15 mouse cellular contexts compared by ENCODE assay signal in the genomic region with DNA sequence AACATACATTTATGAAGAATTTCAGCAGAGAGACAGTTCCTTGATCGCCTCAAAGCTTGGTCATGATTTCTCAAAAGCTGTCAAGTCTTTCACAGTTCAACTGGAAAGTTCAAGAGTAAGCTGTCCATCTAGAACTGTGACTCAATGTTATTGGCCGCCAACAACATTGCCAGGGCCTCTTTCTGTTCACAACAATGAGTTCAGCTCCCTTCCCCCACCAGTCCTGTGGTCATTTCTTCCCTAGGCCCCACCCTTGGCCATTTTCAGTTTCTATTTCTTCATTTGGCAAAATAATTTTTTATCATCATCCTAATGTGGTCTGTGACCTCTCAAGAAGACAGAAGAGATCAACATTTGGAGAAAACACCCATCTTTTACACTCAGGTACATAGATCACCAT. TPM values are rescaled to one million over a fixed set of nuclear protein-coding genes. Genes with fewer than 3 reads are reported as not detected.
DNase-seq lines count a peak whose midpoint lies in the region; ATAC-seq and TF ChIP-seq lines count a peak whose summit lies in the region.
"Had no signal": no experiment of that assay in that cellular context is flagged by ENCODE, and none has a peak within 500 bp of the region (broad histone marks: within the 10 kb centered on the region; RNA-seq: fewer than 3 reads in every experiment).

No protein-coding gene starts in this region.

- no peak for TF ChIP-seq POLR2A in small intestine, adult 2 months (IDR thresholded peaks at IDR 0.05; ENCODE audit: low read depth, low read length)

- peaks cover 19% of the 10 kb centered on the region; the same call in 1 of the 2 replicates for H3K4me1 ChIP-seq in small intestine, adult 2 months (ENCODE audit: control insufficient read depth, insufficient read depth, insufficient read length, low read length)
- H3K4me1 ChIP-seq: liver, embryonic 15.5 days had no signal

- H3K36me3 ChIP-seq in small intestine, adult 2 months (ENCODE audit: control insufficient read depth, insufficient read depth, low read length): 0 out of 2 replicates have a peak, but pooled peaks cover 3% of the 10 kb centered on the region
- H3K36me3 ChIP-seq: embryonic facial prominence, embryonic 13.5 days; limb, embryonic 13.5 days had no signal

- ATAC-seq in granulocyte monocyte progenitor cell, adult 5-6 weeks (replicated peaks; ENCODE audit: poor library complexity, severe bottlenecking): peak; percentile 43
- ATAC-seq: hindbrain, embryonic 16.5 days; midbrain, embryonic 16.5 days had no signal

- H3K27ac ChIP-seq in gastrocnemius, adult 2 months: peak overlapping the region; percentile 48; the same call in 1 of the 2 replicates
- H3K27ac ChIP-seq in small intestine, adult 2 months (ENCODE audit: insufficient read depth, low read depth, low read length): peak overlapping the region; percentile 82
- H3K27ac ChIP-seq: embryonic facial prominence, embryonic 13.5 days; limb, embryonic 13.5 days; liver, embryonic 15.5 days had no signal

- WGBS in small intestine, adult 2 months: 83% methylated on average over 2 of the region's 2 CpGs

- DNase-seq in gastrocnemius, adult 2 months: no peak
- DNase-seq in gastrocnemius, postnatal 14 days: no peak
- DNase-seq in lung, postnatal 10 days: peak; percentile 29
- no peak for DNase-seq in lung, postnatal 14 days
- no peak for DNase-seq in left cerebral cortex, postnatal 36 days (ENCODE audit: low spot score in 2 of 2)
- DNase-seq: cerebellum, adult 8-10 months; gastrocnemius, postnatal 25 days; kidney, postnatal 14 days had no signal

- intact Hi-C loops in gastrocnemius, adult 2 months (cut with DNase I): no loop called here
- intact Hi-C loops in gastrocnemius, postnatal 14 days (cut with DNase I; ENCODE audit: low total_unique reads): no loop called here
- intact Hi-C loops in left cerebral cortex, postnatal 36 days (cut with DNase I): no loop called here

- TF ChIP-seq CTCF in gastrocnemius, adult 2 months (IDR thresholded peaks at IDR 0.05): no peak
- no peak for TF ChIP-seq CTCF in small intestine, adult 2 months (IDR thresholded peaks at IDR 0.05; ENCODE audit: extremely low read depth, insufficient read length, insufficient replicate concordance, low read depth, low read length)

- no peak overlapping the region for H3K4me3 ChIP-seq in gastrocnemius, adult 2 months
- H3K4me3 ChIP-seq in small intestine, adult 2 months (ENCODE audit: low read depth, low read length): no peak overlapping the region
- H3K4me3 ChIP-seq: embryonic facial prominence, embryonic 13.5 days; limb, embryonic 13.5 days; liver, embryonic 15.5 days had no signal

- no peaks in the 10 kb centered on the region for H3K27me3 ChIP-seq in small intestine, adult 2 months (ENCODE audit: control insufficient read depth, insufficient read depth, low read length)
- H3K27me3 ChIP-seq: liver, embryonic 15.5 days had no signal

RNA-seq across cellular contexts. Expression of gene Il15, which starts 4.5 kb away (rescaled TPM):
- 10 to 100 TPM in 1 of 2 experiments, 1 to 10 TPM in 1; 3.8 to 14.4 TPM for total RNA-seq in gastrocnemius, adult 2 months (2021)
- 1 to 10 TPM; 2.1 to 2.5 TPM for total RNA-seq in gastrocnemius, postnatal 14 days (2021)
- total RNA-seq in granulocyte monocyte progenitor cell, adult 5-6 weeks (2014; fragmentation: Nextera tagmentation): 26.7 and 47.4 TPM in 2 replicates
- 18.5 and 20.7 TPM in 2 replicates for total RNA-seq in granulocyte monocyte progenitor cell, adult 5-6 weeks (2017)
- polyA plus RNA-seq in small intestine, adult 2 months (2012; rRNA removed): 6.8 and 27.2 TPM in 2 replicates
- 1 to 10 TPM; 2.1 to 2.3 TPM for total RNA-seq in left cerebral cortex, postnatal 36 days (2021)
